Mouse (Mus musculus): ENCODE results near the gene Irf2bpl. TPM values are rescaled to one million over a fixed set of nuclear protein-coding genes. Genes with fewer than 3 reads are reported as not detected.

The Irf2bpl gene
- total and polyA plus RNA-seq, 3 experiments = 7.0 to 19.6 (median 12.1) TPM

GRCm38 (mm10) chr12:86890091-86890720 is 5.6 kb upstream of the Irf2bpl start:
- H3K9ac ChIP-seq (ENCODE audit: insufficient read depth, low read depth) = peak overlapping the region; percentile 42
- peaks cover 21 to 71% of the 10 kb centered on the region in 2 experiments for H3K4me1 ChIP-seq (ENCODE audit: control insufficient read depth in 1 of 2, insufficient read depth in 2 of 2)
- H3K9me3 ChIP-seq (replicated peaks; ENCODE audit: low read length) = no peaks in the 10 kb centered on the region
- DNase-seq (ENCODE audit: extremely low read depth) = no peak
- no peaks in the 10 kb centered on the region for H3K36me3 ChIP-seq (replicated peaks in 1 of 2; ENCODE audit: control insufficient read depth in 1 of 2, insufficient read depth in 1 of 2, low read length in 1 of 2)
- H3K27ac ChIP-seq (ENCODE audit: insufficient read depth, low read depth) = peak overlapping the region; percentile 82
- no peak overlapping the region for H3K4me3 ChIP-seq (replicated peaks in 1 of 3; ENCODE audit: low read depth in 2 of 3, low read length in 2 of 3, poor library complexity in 1 of 3)
- H3K27me3 ChIP-seq (replicated peaks) = no peaks in the 10 kb centered on the region
- TF ChIP-seq CTCF (conservative IDR thresholded peaks at IDR 0.05 in 1 of 2, IDR thresholded peaks at IDR 0.05 in 1 of 2; ENCODE audit: low read depth in 2 of 2, low read length in 2 of 2) = peak in 1 of 2 experiments; percentile 22; a peak in 1 of 4 replicates
- no peak for TF ChIP-seq MEF2A (IDR thresholded peaks at IDR 0.05; ENCODE audit: borderline replicate concordance, low read depth, low read length)
- dilution Hi-C loops (cut with MboI; ENCODE audit: extremely low pct_ligation_motif_present, extremely low pct_unique_long_range_greater_than_20kb, low sequenced_read_pairs) (no loop called here), in situ Hi-C loops (cut with MboI; ENCODE audit: low pct_ligation_motif_present, low pct_unique_long_range_greater_than_20kb, low sequenced_read_pairs) (no loop called here)
- no peak overlapping the region for H3K4me2 ChIP-seq (ENCODE audit: insufficient read depth, low read depth, poor library complexity, severe bottlenecking)
- no peaks in the 10 kb centered on the region for H3K79me2 ChIP-seq (replicated peaks; ENCODE audit: control insufficient read depth, extremely low read depth, insufficient read depth, poor library complexity, severe bottlenecking)

GRCm38 (mm10) chr12:86889103-86889644 is 4.6 kb upstream of the Irf2bpl start:
- dilution Hi-C loops (cut with MboI; ENCODE audit: extremely low pct_ligation_motif_present, extremely low pct_unique_long_range_greater_than_20kb, low sequenced_read_pairs) (no loop called here), in situ Hi-C loops (cut with MboI; ENCODE audit: low pct_ligation_motif_present, low pct_unique_long_range_greater_than_20kb, low sequenced_read_pairs) (loop anchor here (5.0 kb wide), 1 partner anchor 57 kb away; no protein-coding TSS in a partner anchor)
- Histone ChIP-seq H3K27ac (ENCODE audit: insufficient read depth, low read depth) (peak overlapping the region; percentile 82), H3K4me2 (ENCODE audit: insufficient read depth, low read depth, poor library complexity, severe bottlenecking) (peak overlapping the region; percentile 39), H3K4me1 (ENCODE audit: control insufficient read depth in 1 of 2, insufficient read depth in 2 of 2) (peaks cover 21 to 73% of the 10 kb centered on the region in 2 experiments), H3K36me3 (replicated peaks in 1 of 2; ENCODE audit: control insufficient read depth in 1 of 2, insufficient read depth in 1 of 2, low read length in 1 of 2) (no peaks in the 10 kb centered on the region), H3K79me2 (replicated peaks; ENCODE audit: control insufficient read depth, extremely low read depth, insufficient read depth, poor library complexity, severe bottlenecking) (no peaks in the 10 kb centered on the region), H3K9me3 (replicated peaks; ENCODE audit: low read length) (no peaks in the 10 kb centered on the region), H3K27me3 (replicated peaks) (no peaks in the 10 kb centered on the region), H3K4me3 (replicated peaks in 1 of 3; ENCODE audit: low read depth in 2 of 3, low read length in 2 of 3, poor library complexity in 1 of 3) (peak overlapping the region; percentile 35 to 58 (median 56)), H3K9ac (ENCODE audit: insufficient read depth, low read depth) (peak overlapping the region; percentile 92)
- TF ChIP-seq POLR2AphosphoS2 (IDR thresholded peaks at IDR 0.05; ENCODE audit: low read depth, low read length) = no peak
- no peak for TF ChIP-seq MAFK (IDR thresholded peaks at IDR 0.05; ENCODE audit: insufficient replicate concordance, low read length)
- no peak for TF ChIP-seq RAD21 (IDR thresholded peaks at IDR 0.05; ENCODE audit: low read depth, low read length)
- TF ChIP-seq EP300 (IDR thresholded peaks at IDR 0.05; ENCODE audit: low read length) = no peak
- TF ChIP-seq ZMIZ1 (IDR thresholded peaks at IDR 0.05; ENCODE audit: low read depth, low read length) = no peak
- no peak for TF ChIP-seq NRF1 (IDR thresholded peaks at IDR 0.05; ENCODE audit: low read depth, low read length)
- TF ChIP-seq BHLHE40 (IDR thresholded peaks at IDR 0.05; ENCODE audit: low read depth, low read length) = 0 out of 2 replicates have a peak, but pooled peaks have one; percentile 1
- no peak for TF ChIP-seq ELF1 (IDR thresholded peaks at IDR 0.05; ENCODE audit: low read depth, low read length)
- no peak for TF ChIP-seq CHD1 (IDR thresholded peaks at IDR 0.05; ENCODE audit: low read depth, low read length)
- TF ChIP-seq HCFC1 (IDR thresholded peaks at IDR 0.05; ENCODE audit: low read depth, low read length) = no peak
- TF ChIP-seq E2F4 (IDR thresholded peaks at IDR 0.05; ENCODE audit: insufficient replicate concordance, low read depth, low read length) = no peak
- no peak for TF ChIP-seq ETS1 (conservative IDR thresholded peaks at IDR 0.05; ENCODE audit: low read depth, low read length)
- TF ChIP-seq POLR2A (IDR thresholded peaks at IDR 0.05; ENCODE audit: low read depth, low read length) = peak; percentile 37; the same call in 1 of the 2 replicates
- TF ChIP-seq ZC3H11A (IDR thresholded peaks at IDR 0.05; ENCODE audit: low read depth, low read length) = no peak
- no peak for TF ChIP-seq JUN (IDR thresholded peaks at IDR 0.05; ENCODE audit: insufficient read depth, low read depth, low read length)
- TF ChIP-seq CHD2 (IDR thresholded peaks at IDR 0.05; ENCODE audit: low read length) = no peak
- TF ChIP-seq IRF4 (IDR thresholded peaks at IDR 0.05; ENCODE audit: low read depth, low read length) = no peak
- DNase-seq (ENCODE audit: extremely low read depth) = no peak

Measured in CH12.LX (cell line).